Mouse (Mus musculus) fat pad, adult 2 months (tissue): ENCODE measurements around the gene Fthl17b.
"Not testable (repeated sequence)": the region's sequence is repeated elsewhere in the genome, so short reads cannot be mapped to it uniquely, and the experiment has no call there.

Source experiments
- DNase-seq: peaks from one replicate; pipeline ENCODE4 v3.0.0-alpha.2; 2011; ENCODE audit warnings: low read depth, low spot score; ENCODE audit errors: extremely low read depth

Gene Fthl17b

DNA sequence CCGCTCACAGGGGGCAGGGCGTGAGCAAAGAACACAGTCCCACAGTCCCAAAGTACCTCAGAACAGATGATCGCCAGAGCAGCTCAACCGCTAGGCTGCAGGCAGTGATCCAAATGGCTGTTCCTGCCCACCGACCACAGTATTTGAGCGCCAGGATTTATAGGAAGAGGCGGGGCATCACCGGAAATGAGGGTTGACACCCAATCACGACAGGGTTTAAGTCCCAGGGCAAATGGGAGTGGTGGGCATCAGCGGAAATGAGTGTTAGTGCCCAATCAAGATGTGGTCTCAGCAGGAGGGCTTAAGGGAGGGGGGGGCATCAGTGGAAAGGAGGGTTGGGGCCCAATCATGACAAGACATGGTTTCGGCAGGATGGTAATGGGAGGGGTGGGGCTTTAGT, at the start of gene Fthl17b:
TSS of gene Fthl17b (minus strand) at position 101 of the 400 bp plus-strand sequence.
- not testable (repeated sequence) for DNase-seq

DNA sequence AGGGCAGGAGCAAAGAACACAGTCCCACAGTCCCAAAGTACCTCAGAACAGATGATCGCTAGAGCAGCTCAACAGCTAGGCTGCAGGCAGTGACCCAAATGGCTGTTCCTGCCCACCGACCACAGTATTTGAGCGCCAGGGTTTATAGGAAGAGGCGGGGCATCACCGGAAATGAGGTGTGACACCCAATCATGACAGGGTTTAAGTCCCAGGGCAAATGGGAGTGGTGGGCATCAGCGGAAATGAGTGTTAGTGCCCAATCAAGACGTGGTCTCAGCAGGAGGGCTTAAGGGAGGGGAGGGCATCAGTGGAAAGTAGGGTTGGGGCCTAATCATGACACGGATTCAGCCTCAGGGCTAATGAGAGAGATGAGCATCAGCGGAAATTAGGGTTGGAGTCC, 23.9 kb upstream of the Fthl17b start, which contains the start of gene Fthl17d:
TSS of gene Fthl17d (minus strand) at position 101 of the 400 bp plus-strand sequence.
- not testable (repeated sequence) for DNase-seq

DNA sequence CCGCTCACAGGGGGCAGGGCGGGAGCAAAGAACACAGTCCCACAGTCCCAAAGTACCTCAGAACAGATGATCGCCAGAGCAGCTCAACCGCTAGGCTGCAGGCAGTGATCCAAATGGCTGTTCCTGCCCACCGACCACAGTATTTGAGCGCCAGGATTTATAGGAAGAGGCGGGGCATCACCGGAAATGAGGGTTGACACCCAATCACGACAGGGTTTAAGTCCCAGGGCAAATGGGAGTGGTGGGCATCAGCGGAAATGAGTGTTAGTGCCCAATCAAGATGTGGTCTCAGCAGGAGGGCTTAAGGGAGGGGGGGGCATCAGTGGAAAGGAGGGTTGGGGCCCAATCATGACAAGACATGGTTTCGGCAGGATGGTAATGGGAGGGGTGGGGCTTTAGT, 13.7 kb upstream of the Fthl17b start, which contains the start of gene Fthl17c:
TSS of gene Fthl17c (minus strand) at position 101 of the 400 bp plus-strand sequence.
- not testable (repeated sequence) for DNase-seq

DNA sequence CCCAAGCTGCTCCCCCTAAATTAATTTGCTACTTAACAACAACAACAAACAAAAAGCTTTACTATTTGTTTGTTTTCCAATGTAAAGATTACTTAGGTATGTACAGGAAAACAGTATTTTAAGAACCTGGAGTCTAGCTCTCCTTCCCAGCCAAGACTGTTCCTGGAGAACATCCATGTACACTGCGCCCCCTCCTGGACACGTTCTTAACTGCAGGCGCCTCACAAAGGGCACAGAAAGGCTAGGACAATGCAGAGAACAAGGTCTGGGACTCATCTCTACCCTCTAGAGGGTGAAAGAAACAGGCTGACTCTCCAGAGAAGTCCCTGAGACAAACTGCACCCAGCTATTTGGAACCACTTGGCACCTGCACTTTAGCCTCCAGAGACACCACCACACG, 1.8 kb upstream of the Fthl17b start:
- DNase-seq: not testable (repeated sequence)

DNA sequence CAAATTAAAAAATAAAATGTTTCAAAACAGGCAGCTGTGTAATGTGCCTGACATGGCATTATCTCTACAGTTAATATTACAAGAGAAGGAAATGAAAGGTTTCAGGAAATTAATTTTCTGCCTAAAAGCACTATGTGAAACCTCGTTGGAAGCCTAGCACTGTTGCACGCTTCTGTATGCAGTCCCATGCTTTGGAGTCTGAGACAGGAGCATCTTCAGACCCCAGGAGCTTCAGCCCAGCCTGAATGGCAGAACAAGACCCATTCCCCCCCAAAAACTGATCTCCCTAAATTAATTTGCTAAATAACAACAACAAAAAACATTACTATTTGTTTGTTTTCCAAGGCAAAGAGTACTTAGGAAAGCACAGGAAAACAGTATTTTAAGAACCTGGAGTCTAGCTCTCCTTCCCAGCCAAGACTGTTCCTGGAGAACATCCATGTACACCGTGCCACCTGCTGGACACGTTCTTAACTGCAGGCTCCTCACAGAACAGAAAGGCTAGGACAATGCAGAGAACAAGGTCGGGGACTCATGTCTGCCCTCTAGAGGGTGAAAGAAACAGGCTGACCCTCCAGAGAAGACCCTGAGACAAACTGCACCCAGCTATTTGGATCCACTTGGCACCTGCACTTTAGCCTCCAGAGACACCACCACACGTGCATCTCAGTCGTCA, 14.5 kb downstream of the Fthl17b start:
- not testable (repeated sequence) for DNase-seq

DNA sequence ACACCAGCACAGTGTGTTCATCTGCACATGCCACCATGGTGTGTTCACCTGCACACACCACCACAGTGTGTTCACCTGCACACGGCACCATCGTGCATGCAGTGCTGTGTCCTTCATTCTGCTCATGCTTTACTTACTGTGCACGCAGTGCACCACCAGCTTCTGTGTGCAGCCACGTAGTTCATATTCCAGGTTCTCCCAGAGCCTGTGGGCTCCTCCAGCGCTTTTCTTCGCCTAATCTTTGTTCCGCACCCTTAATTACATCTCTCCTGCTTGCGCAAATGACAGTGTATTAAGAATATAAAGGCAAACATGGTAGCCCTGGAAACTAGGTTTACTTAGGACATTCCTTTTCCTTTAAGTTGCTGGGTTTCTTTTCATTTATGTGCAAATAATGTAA, 18.7 kb downstream of the Fthl17b start:
- DNase-seq: no peak

DNA sequence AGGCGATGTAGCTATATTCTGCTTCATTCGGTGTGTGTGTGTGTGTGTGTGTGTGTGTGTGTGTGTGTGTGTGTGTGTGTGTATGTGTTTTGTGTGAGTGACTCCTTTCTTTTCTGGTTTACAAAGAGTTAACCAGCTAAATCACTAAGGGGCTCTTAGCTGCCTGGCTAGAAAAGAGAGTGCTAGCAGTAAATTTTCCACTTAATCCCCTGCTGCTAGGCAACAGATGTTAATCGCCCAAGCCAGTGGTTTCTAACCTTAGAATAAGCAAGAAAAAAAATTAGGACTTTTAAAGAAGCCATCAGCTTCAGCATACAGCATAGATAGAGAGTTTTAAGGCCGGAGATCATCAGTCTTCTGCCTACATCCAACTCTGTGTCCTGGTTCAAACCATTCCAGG, 35.5 kb downstream of the Fthl17b start:
- no peak for DNase-seq

DNA sequence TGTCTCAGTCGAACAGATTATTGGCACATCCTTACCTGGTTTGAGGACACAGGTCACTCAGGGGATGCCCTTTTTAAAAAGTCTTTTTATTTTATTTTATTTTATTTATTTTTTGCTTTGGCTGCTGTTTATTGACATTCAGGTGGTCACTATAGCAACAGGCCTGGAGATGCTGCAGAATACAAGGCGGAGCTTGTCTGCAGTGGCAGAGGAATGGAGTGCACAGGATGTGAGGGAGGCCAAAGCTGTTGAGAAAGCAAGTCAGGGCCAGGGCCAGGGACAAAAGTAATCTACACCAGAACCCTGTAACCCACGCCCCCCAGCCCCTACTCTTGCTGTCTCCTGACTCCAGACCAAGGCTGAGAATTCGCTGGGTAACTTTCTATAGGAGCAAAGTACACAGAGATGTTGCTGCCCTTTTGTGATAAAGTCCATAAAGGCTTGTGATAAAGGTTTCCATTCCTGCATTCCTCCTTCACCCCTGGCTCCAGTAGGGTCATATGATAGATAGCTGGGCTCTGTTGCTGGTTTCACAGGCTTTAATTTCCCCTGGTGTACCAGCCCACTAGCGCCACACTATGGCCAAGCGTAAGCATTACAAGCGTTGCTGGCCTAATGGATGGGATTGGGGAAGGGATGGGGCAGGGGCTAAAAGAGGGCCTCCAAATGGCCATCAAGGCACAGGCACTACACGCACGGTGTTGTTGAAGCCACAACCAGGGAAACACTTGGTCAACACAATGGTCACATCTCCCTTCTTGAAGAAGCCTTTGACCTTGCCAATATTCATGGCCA, 40.8 kb downstream of the Fthl17b start:
- DNase-seq: no peak

DNA sequence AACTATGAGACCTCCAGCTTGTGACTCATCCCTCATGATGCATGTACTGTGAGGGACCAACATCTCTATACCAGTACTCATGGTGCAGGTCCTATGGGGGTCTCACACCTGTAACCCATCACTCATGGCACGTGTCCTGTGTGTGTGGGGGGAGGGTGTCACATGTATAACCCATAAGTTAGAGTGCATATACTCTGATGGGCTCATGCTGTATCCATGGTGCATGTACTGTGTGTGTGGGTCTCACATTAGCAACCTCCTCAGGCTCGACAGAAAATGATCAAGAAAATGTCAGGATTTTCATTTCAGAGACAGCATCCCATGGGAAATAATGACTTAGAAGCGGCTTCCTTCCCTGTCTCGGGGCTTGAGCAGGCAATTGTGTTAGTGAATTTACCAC, 41.7 kb downstream of the Fthl17b start:
- DNase-seq: no peak
